Mouse (Mus musculus) cerebellum, adult 2 months (tissue): ENCODE results near the gene Calhm6.

Source experiments
- CTCF ChIP-seq: fragments of 200-500 bp; IDR thresholded peaks from 2 replicates; pipeline ENCODE4 v1.5.1; 2011; ENCODE audit warnings: low read depth, mild to moderate bottlenecking, control low read depth, low read length, moderate library complexity, borderline replicate concordance; ENCODE audit not compliant: insufficient read depth
- POLR2A ChIP-seq: fragments of 200-500 bp; IDR thresholded peaks from 2 replicates; pipeline ENCODE4 v1.6.1; 2011; ENCODE audit warnings: low read length, control low read depth, borderline replicate concordance; ENCODE audit not compliant: insufficient read depth

DNA sequence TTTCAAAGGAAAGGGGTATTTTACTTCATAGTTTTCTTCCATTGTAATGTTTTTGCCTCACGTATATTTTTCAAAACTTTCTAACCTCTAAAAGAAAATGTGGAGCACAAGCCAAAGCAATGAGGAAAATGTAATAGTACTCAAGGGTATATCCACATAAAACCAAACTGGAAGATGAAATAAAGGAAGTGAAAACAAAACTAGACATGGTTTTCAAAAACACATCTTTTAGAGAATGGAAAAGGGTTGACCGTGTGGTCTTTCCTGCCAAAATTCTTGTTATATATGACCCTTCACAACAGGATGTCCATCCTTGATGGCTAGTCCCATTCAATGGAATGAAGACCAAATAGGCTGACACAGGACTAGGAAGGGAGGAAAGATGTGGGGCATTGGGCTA lies 9.4 kb downstream of the Calhm6 start:
- no peak for TF ChIP-seq CTCF
- TF ChIP-seq POLR2A: no peak
